Mouse (Mus musculus): ENCODE measurements around the gene Rfx2. TPM values are rescaled to one million over a fixed set of nuclear protein-coding genes. Genes with fewer than 3 reads are reported as not detected.

Rfx2 gene
- total RNA-seq, 2 experiments from 2014 or later: 5.4 to 6.4 TPM

DNA sequence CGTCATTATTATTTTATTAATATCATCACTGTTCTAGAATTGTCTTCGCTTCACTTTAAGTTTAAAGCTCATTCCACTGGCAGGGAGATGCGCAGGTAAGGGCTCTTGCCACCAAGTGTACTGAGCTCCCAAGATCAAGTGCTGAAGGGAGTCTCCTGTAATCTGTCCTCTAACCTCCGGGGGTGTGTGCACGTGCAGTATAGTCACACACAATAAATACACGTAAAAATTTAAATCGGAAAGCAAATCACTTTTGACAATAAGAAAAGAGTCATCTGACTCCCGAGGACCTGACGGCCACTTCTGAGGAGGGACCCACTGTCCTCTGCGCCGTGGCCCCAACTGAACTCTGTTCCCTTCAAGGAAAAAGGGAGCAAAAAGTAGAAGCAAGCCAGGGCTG is 1.6 kb downstream of the Rfx2 start:
- no peak overlapping the region for H3K27ac ChIP-seq
- DNase-seq (ENCODE audit: low spot score in 2 of 2): no peak
- H3K4me3 ChIP-seq: peak overlapping the region; percentile 67
- no peak for TF ChIP-seq CTCF (conservative IDR thresholded peaks at IDR 0.05)

DNA sequence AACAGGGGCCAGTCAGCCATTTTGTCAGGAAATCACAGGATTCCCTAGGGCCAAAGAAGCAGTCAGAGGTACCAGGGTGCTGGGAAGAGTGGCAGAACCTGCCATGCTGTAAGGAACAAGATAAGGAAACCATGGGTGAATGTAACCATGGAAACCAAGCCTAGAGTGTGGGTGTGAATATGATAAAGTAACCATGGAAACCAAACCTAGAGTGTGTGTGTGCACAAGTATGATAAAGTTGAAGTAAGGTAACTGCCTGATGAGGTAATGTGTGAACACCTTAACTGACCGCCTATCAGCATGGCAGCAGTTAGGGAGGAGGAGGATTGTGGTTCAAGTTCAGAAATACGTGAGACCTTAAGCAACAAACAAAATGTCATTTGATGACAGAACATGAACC is 4.1 kb downstream of the Rfx2 start:
- DNase-seq (ENCODE audit: low spot score in 2 of 2): no peak
- Histone ChIP-seq H3K27ac (no peak overlapping the region), H3K4me3 (no peak overlapping the region)
- no peak for TF ChIP-seq CTCF (conservative IDR thresholded peaks at IDR 0.05)

- no peak for DNase-seq (ENCODE audit: low spot score in 2 of 2)
- no peak overlapping the region for H3K4me3 ChIP-seq
- H3K27ac ChIP-seq: no peak overlapping the region
- TF ChIP-seq CTCF (conservative IDR thresholded peaks at IDR 0.05): no peak
These were observed 7.5 kb downstream of the Rfx2 start for GRCm38 (mm10) chr17:56823352-56823751.

GRCm38 (mm10) chr17:56822380-56822779 is 8.4 kb downstream of the Rfx2 start:
- DNase-seq (ENCODE audit: low spot score in 2 of 2): no peak
- H3K4me3 ChIP-seq: no peak overlapping the region
- no peak overlapping the region for H3K27ac ChIP-seq
- no peak for TF ChIP-seq CTCF (conservative IDR thresholded peaks at IDR 0.05)

DNA sequence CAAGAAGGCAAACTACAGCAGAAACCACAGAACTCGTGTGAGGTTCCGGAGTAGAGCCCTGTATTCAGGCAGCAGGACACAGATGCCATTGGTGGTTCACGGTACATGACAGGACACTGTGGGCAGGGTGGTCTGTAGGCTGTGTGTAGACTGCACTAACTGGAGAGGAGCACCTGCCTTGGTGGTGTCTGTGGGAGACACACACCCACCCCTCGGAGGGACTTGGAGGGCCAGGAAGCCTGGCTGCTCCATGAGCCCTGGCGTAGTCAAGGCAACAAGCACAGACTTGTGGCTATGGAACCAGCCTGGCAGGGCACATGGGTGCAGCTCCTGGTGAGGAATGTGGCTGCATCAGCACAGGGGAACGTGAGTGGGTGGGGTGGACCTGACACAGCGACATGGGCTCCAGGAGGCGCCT is 11.1 kb downstream of the Rfx2 start:
- TF ChIP-seq CTCF (conservative IDR thresholded peaks at IDR 0.05): no peak
- DNase-seq (ENCODE audit: low spot score in 2 of 2): peak; percentile 44 to 57
- H3K4me3 ChIP-seq: no peak overlapping the region; the same call in 1 of the 2 replicates
- H3K27ac ChIP-seq: peak overlapping the region; percentile 88

- no peak for DNase-seq (ENCODE audit: low spot score in 2 of 2)
- no peak for TF ChIP-seq CTCF (conservative IDR thresholded peaks at IDR 0.05)
These were observed 11.7 kb downstream of the Rfx2 start for GRCm38 (mm10) chr17:56819032-56819545.

DNA sequence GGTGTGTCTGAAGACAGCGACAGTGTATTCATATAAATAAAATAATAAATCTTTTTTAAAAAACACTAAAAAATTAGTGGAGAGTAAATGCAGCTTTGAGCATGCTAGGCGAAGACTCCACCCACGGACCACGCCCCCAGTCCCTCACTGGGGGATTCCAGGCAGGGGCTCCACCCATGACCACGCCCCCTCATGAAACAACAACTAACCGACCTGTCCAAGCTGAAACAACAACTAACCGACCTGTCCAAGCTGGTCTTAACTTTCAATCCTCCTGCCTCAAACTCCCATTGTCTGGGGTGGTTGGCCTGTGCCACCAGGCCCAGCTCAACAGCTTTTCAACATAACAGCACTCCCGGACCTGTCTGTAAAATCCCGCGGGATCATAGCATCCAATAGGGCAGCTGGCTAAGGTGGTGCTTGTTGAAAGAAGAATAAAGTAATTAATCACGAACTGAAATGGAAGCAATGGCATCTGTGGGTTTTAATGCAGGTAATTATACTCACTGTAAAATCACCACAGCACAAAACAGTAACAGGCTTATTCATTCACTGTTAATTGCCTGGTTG is 12.7 kb downstream of the Rfx2 start:
- peak overlapping the region; percentile 88; the same call in 1 of the 2 replicates for H3K27ac ChIP-seq
- DNase-seq (ENCODE audit: low spot score in 2 of 2): no peak
- H3K4me3 ChIP-seq: no peak overlapping the region
- TF ChIP-seq CTCF (conservative IDR thresholded peaks at IDR 0.05): 0 out of 2 replicates have a peak, but pooled peaks have one; percentile 10

More at GRCm38 (mm10) chr17:56819032-56819545, 11.7 kb downstream of the Rfx2 start:
- H3K4me3 ChIP-seq: no peak overlapping the region
- H3K27ac ChIP-seq: peak overlapping the region; percentile 88

GRCm38 (mm10) chr17:56815057-56815345 is 15.8 kb downstream of the Rfx2 start:
- DNase-seq (ENCODE audit: low spot score in 2 of 2): no peak
- H3K4me3 ChIP-seq: no peak overlapping the region; the same call in 1 of the 2 replicates
- peak overlapping the region; percentile 96 for H3K27ac ChIP-seq
- no peak for TF ChIP-seq CTCF (conservative IDR thresholded peaks at IDR 0.05)

- Histone ChIP-seq H3K4me3 (peak overlapping the region; percentile 26; the same call in 1 of the 2 replicates), H3K27ac (peak overlapping the region; percentile 96)
- no peak for TF ChIP-seq CTCF (conservative IDR thresholded peaks at IDR 0.05)
- peak; percentile 84 to 92 for DNase-seq (ENCODE audit: low spot score in 2 of 2)
These were observed 16.3 kb downstream of the Rfx2 start for GRCm38 (mm10) chr17:56814316-56815056.

DNA sequence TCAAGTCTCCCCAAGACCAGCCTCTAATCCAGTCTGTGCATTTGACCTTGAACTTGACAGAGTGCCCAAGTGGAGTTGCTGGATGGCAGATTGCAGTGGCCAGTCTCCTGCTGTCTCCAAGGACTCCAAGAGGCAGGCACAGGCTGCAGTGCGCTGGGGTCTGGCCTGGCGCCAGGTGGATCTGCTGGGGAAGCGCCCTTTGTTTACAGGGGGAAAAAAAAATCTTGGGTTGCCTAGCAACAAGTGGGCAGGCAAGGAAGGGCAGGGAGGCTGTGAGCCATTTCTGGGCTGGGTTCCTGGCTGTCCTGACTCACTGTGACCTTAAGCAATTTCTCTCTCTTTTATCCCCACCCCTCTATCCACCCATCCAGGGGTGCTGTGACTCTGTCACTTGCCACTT is 20.6 kb downstream of the Rfx2 start:
- H3K4me3 ChIP-seq: no peak overlapping the region
- peak; percentile 79 to 81 for DNase-seq (ENCODE audit: low spot score in 2 of 2)
- H3K27ac ChIP-seq: peak overlapping the region; percentile 66
- no peak for TF ChIP-seq CTCF (conservative IDR thresholded peaks at IDR 0.05)

GRCm38 (mm10) chr17:56808518-56808917 is 22.3 kb downstream of the Rfx2 start:
- DNase-seq (ENCODE audit: low spot score in 2 of 2): peak; percentile 85 to 86
- H3K27ac ChIP-seq: no peak overlapping the region
- no peak overlapping the region for H3K4me3 ChIP-seq
- TF ChIP-seq CTCF (conservative IDR thresholded peaks at IDR 0.05): peak; percentile 100; the same call in 1 of the 2 replicates

DNA sequence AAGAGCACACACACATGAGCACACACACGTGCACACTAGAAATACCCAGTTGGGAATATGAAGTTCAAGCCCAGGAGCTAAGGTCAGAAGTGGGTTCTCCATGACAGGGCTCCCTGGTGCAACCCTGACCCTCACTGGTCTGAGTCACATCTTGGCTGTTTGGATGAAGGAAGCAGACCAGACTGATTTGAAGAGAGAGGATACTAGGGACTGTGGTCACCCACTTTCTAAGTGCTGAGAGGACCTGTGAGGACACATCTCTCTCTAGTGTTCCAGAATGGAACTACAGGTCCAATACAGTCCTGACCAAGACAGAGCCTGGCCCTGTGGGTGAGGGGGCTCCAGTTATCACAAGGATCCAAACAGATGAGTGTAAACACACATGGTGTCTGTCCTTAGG is 25.0 kb downstream of the Rfx2 start:
- no peak overlapping the region for H3K4me3 ChIP-seq
- peak; percentile 68 for TF ChIP-seq CTCF (conservative IDR thresholded peaks at IDR 0.05)
- no peak overlapping the region for H3K27ac ChIP-seq
- DNase-seq (ENCODE audit: low spot score in 2 of 2): no peak

DNA sequence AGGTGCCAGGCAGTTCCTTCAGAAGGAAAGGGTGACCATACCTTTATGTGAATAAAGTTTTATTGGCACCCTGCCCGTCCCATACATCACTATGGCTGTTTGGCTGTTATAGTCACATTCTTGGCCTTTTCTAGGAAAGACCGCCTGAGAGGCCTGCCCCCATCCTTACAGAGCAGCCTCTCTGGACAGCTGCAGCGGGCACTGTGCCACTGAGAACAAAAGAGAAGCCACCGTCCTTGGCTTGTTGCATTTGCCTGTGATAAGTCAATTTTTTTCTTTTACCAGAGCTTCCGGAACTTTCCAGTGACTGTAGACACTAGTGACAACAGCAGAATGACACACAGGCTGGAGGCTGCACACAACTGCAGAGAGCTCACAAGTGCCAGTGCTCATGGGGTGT is 25.9 kb downstream of the Rfx2 start:
- DNase-seq (ENCODE audit: low spot score in 2 of 2): no peak
- no peak for TF ChIP-seq CTCF (conservative IDR thresholded peaks at IDR 0.05)
- H3K27ac ChIP-seq: no peak overlapping the region

DNA sequence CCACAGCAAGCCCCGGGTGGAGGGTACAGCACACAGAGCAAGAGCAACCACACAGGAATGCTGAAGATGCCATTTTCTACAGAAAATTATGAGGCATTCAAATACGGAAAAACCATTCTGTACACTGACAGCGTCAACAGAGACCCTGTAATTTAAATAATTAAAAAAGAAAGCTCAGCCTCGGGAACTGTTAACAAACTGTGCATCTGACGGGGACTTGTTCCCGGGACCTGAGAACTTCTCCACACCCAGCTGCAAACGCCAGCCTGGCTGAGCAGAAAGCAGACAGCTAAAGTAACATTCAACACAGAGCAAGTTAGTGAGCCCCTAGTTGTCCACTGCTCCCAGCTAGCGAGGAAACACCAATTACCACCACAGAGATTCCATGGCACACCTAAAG is 28.7 kb downstream of the Rfx2 start:
- TF ChIP-seq CTCF (conservative IDR thresholded peaks at IDR 0.05): no peak
- no peak overlapping the region for H3K27ac ChIP-seq
- no peak for DNase-seq (ENCODE audit: low spot score in 2 of 2)
- H3K4me3 ChIP-seq: no peak overlapping the region

More for the DNA sequence above, 25.9 kb downstream of the Rfx2 start:
- no peak overlapping the region for H3K4me3 ChIP-seq
